Mouse (Mus musculus) spleen, adult 2 months (tissue): ENCODE measurements around the gene Sh3d19. TPM values are rescaled to one million over a fixed set of nuclear protein-coding genes. Genes with fewer than 3 reads are reported as not detected.

Experiments
- DNase-seq, 2 experiments: peaks; one replicate each; pipeline versions ENCODE4 v3.0.0 to v3.0.0-alpha.2; 2012 to 2021; ENCODE audit warnings: low spot score in 2 of 2, low read depth in 1 of 2
- H3K27ac ChIP-seq: fragments of 200-500 bp; 2 replicates; pipeline ENCODE4 v1.5.1; 2012; ENCODE audit warnings: low read length, inconsistent platforms; ENCODE audit not compliant: insufficient read depth
- H3K27me3 ChIP-seq: fragments of 200-500 bp; 2 replicates; pipeline ENCODE4 v1.6.1; 2012; ENCODE audit warnings: mild to moderate bottlenecking, moderate library complexity, low read length, inconsistent platforms; ENCODE audit not compliant: control insufficient read depth, insufficient read depth
- H3K36me3 ChIP-seq: fragments of 200-500 bp; 2 replicates; pipeline ENCODE4 v1.6.1; 2012; ENCODE audit warnings: mild to moderate bottlenecking, low read length, inconsistent platforms; ENCODE audit not compliant: control insufficient read depth, insufficient read depth
- H3K4me1 ChIP-seq: fragments of 200-500 bp; 2 replicates; pipeline ENCODE4 v1.6.1; 2011; ENCODE audit warnings: inconsistent platforms; ENCODE audit not compliant: control insufficient read depth, insufficient read depth, insufficient read length
- H3K4me3 ChIP-seq: fragments of 200-500 bp; 2 replicates; pipeline ENCODE4 v1.5.1; 2011; ENCODE audit warnings: mild to moderate bottlenecking, inconsistent platforms; ENCODE audit not compliant: insufficient read depth, insufficient read length; ENCODE audit errors: extremely low read depth
- CTCF ChIP-seq: fragments of 200-500 bp; IDR thresholded peaks from 2 replicates; pipeline ENCODE4 v1.5.1; 2011; ENCODE audit warnings: mild to moderate bottlenecking, inconsistent platforms; ENCODE audit not compliant: insufficient read depth, insufficient read length, insufficient replicate concordance; ENCODE audit errors: extremely low read depth
- POLR2A ChIP-seq: fragments of 200-500 bp; IDR thresholded peaks from 2 replicates; pipeline ENCODE4 v1.6.1; 2011; ENCODE audit warnings: low read depth, low read length, inconsistent platforms
- WGBS: fragments of 180-500 bp; shearing (Covaris S2); methylation state at CpG from one replicate; pipeline ENCODE4 v1.1.7; 2018; 5-methylcytosine and 5-hydroxymethylcytosine counted together
- polyA plus RNA-seq: library from polyadenylated mRNA; depleted of rRNA; stranded (reverse); fragments of >200 nt; gene quantifications from 2 replicates; pipeline ENCODE4 v1.2.3, GENCODE M21; 2012

Sh3d19 gene
- polyA plus RNA-seq, 1 experiment = 5.6 TPM

- no peak for DNase-seq
Measured at GRCm38 (mm10) chr3:86011373-86011772, 40.5 kb downstream of the Sh3d19 start.

GRCm38 (mm10) chr3:86011833-86012232 lies 40.9 kb downstream of the Sh3d19 start:
- WGBS = 72% methylated on average over 3 of the region's 3 CpGs

More at GRCm38 (mm10) chr3:86011373-86011772, 40.5 kb downstream of the Sh3d19 start:
- TF ChIP-seq POLR2A = no peak
- TF ChIP-seq CTCF = no peak
- H3K4me1 ChIP-seq = no peaks in the 10 kb centered on the region
- H3K27me3 ChIP-seq = no peaks in the 10 kb centered on the region; the same call in 1 of the 2 replicates
- no peak overlapping the region for H3K27ac ChIP-seq
- no peaks in the 10 kb centered on the region for H3K36me3 ChIP-seq
- 91% methylated on average over 6 of the region's 6 CpGs for WGBS
- no peak overlapping the region for H3K4me3 ChIP-seq

GRCm38 (mm10) chr3:86013837-86014236 lies 42.9 kb downstream of the Sh3d19 start:
- Histone ChIP-seq H3K4me1 (no peaks in the 10 kb centered on the region), H3K36me3 (no peaks in the 10 kb centered on the region), H3K4me3 (no peak overlapping the region), H3K27me3 (no peaks in the 10 kb centered on the region; the same call in 1 of the 2 replicates), H3K27ac (no peak overlapping the region)
- TF ChIP-seq POLR2A = no peak
- no peak for TF ChIP-seq CTCF
- WGBS = 89% methylated on average over 10 of the region's 10 CpGs
- no peak for DNase-seq

More at GRCm38 (mm10) chr3:86011833-86012232, 40.9 kb downstream of the Sh3d19 start:
- Histone ChIP-seq H3K27me3 (no peaks in the 10 kb centered on the region; the same call in 1 of the 2 replicates), H3K4me3 (no peak overlapping the region), H3K4me1 (no peaks in the 10 kb centered on the region), H3K36me3 (no peaks in the 10 kb centered on the region), H3K27ac (no peak overlapping the region)
- TF ChIP-seq CTCF (no peak), POLR2A (no peak)
- no peak for DNase-seq

- WGBS = 100% methylated on average over 1 of the region's 1 CpGs
- TF ChIP-seq CTCF = no peak
- no peak for TF ChIP-seq POLR2A
- no peak overlapping the region for H3K27ac ChIP-seq
Measured at GRCm38 (mm10) chr3:86016965-86017364, 46.1 kb downstream of the Sh3d19 start.

GRCm38 (mm10) chr3:86017484-86017883 lies 46.6 kb downstream of the Sh3d19 start:
- no peak overlapping the region for H3K27ac ChIP-seq
- WGBS = 80% methylated on average over 8 of the region's 8 CpGs

More at GRCm38 (mm10) chr3:86016965-86017364, 46.1 kb downstream of the Sh3d19 start:
- no peak for DNase-seq
- no peaks in the 10 kb centered on the region for H3K4me1 ChIP-seq
- no peak overlapping the region for H3K4me3 ChIP-seq
- no peaks in the 10 kb centered on the region; the same call in 1 of the 2 replicates for H3K27me3 ChIP-seq
- no peaks in the 10 kb centered on the region for H3K36me3 ChIP-seq

GRCm38 (mm10) chr3:86020921-86021650 lies 50.2 kb downstream of the Sh3d19 start:
- DNase-seq = no peak
- 88% methylated on average over 16 of the region's 16 CpGs for WGBS
- TF ChIP-seq CTCF (no peak), POLR2A (no peak)
- no peaks in the 10 kb centered on the region for H3K36me3 ChIP-seq
- no peaks in the 10 kb centered on the region; the same call in 1 of the 2 replicates for H3K27me3 ChIP-seq
- H3K4me1 ChIP-seq = no peaks in the 10 kb centered on the region
- H3K4me3 ChIP-seq = no peak overlapping the region
- H3K27ac ChIP-seq = no peak overlapping the region

More at GRCm38 (mm10) chr3:86017484-86017883, 46.6 kb downstream of the Sh3d19 start:
- H3K27me3 ChIP-seq = no peaks in the 10 kb centered on the region; the same call in 1 of the 2 replicates
- no peak overlapping the region for H3K4me3 ChIP-seq
- no peak for DNase-seq
- no peak for TF ChIP-seq POLR2A
- H3K36me3 ChIP-seq = no peaks in the 10 kb centered on the region
- H3K4me1 ChIP-seq = no peaks in the 10 kb centered on the region

GRCm38 (mm10) chr3:86021651-86022050 lies 50.7 kb downstream of the Sh3d19 start:
- H3K36me3 ChIP-seq = no peaks in the 10 kb centered on the region
- H3K4me1 ChIP-seq = no peaks in the 10 kb centered on the region
- DNase-seq = no peak
- H3K27me3 ChIP-seq = no peaks in the 10 kb centered on the region
- no peak for TF ChIP-seq POLR2A
- TF ChIP-seq CTCF = no peak
- no peak overlapping the region for H3K4me3 ChIP-seq
- 89% methylated on average over 4 of the region's 4 CpGs for WGBS
- no peak overlapping the region for H3K27ac ChIP-seq
